Mouse (Mus musculus): ENCODE results near the gene Ptp4a2. TPM values are rescaled to one million over a fixed set of nuclear protein-coding genes. Genes with fewer than 3 reads are reported as not detected.
A peak's percentile ranks its signal among the peaks of the same experiment; 100 is the strongest.
"Not testable (repeated sequence)": the region's sequence is repeated elsewhere in the genome, so short reads cannot be mapped to it uniquely, and the experiment has no call there.

Gene Ptp4a2
- total RNA-seq (2018; cell fraction: chromatin; rRNA removed): 100 to 1,000 TPM in 15 of 26 experiments, 10 to 100 TPM in 11; 46.4 to 227 (median 119) TPM
- 100 to 1,000 TPM; 226 to 449 (median 347) TPM for total RNA-seq (2018; cell fraction: cytosol; rRNA removed)
- 100 to 1,000 TPM; 100 to 894 (median 218) TPM for total RNA-seq (2018; cell fraction: nucleus; rRNA removed)
- 220 to 982 TPM (median 230 TPM) in 3 replicates for polyA plus RNA-seq (2018)

- 3% methylated on average over 30 of the region's 35 CpGs for WGBS (ENCODE audit: missing documents)
- Histone ChIP-seq H3K4me3 (ENCODE audit: inconsistent target) (peak within 1 kb of the TSS; percentile 57), H3K36me3 (ENCODE audit: inconsistent target) (no peaks in the 10 kb centered on the region), H3K27ac (peak within 1 kb of the TSS; percentile 90), H3K79me2 (ENCODE audit: inconsistent target) (peaks cover 15% of the 10 kb centered on the region; the same call in 1 of the 2 replicates)
Measured at GRCm38 (mm10) chr4:129810798-129811604, at the start of gene Ptp4a2. Ptp4a2 (plus strand) TSS chr4:129811219.

- no peak overlapping the region for H3K27ac ChIP-seq
- no peaks in the 10 kb centered on the region for H3K36me3 ChIP-seq (ENCODE audit: inconsistent target)
- WGBS (ENCODE audit: missing documents): 13% methylated on average over 12 of the region's 12 CpGs
- H3K79me2 ChIP-seq (ENCODE audit: inconsistent target): no peaks in the 10 kb centered on the region
- H3K4me3 ChIP-seq (ENCODE audit: inconsistent target): no peak overlapping the region
Measured at GRCm38 (mm10) chr4:129761606-129762005, 49.4 kb upstream of the Ptp4a2 start.

GRCm38 (mm10) chr4:129762496-129762895 lies 48.5 kb upstream of the Ptp4a2 start:
- H3K36me3 ChIP-seq (ENCODE audit: inconsistent target); H3K79me2 ChIP-seq (ENCODE audit: inconsistent target); H3K4me3 ChIP-seq (ENCODE audit: inconsistent target); H3K27ac ChIP-seq: not testable (repeated sequence)
- WGBS (ENCODE audit: missing documents): no CpG with 5 or more reads among the region's 1 CpGs

GRCm38 (mm10) chr4:129765351-129765750 lies 45.7 kb upstream of the Ptp4a2 start:
- Histone ChIP-seq H3K27ac (no peak overlapping the region), H3K79me2 (ENCODE audit: inconsistent target) (no peaks in the 10 kb centered on the region), H3K36me3 (ENCODE audit: inconsistent target) (no peaks in the 10 kb centered on the region), H3K4me3 (ENCODE audit: inconsistent target) (no peak overlapping the region)
- WGBS (ENCODE audit: missing documents): 67% methylated on average over 3 of the region's 3 CpGs

GRCm38 (mm10) chr4:129767782-129768181 lies 43.2 kb upstream of the Ptp4a2 start:
- no peak overlapping the region for H3K27ac ChIP-seq
- H3K4me3 ChIP-seq (ENCODE audit: inconsistent target): no peak overlapping the region
- no peaks in the 10 kb centered on the region for H3K36me3 ChIP-seq (ENCODE audit: inconsistent target)
- 85% methylated on average over 8 of the region's 8 CpGs for WGBS (ENCODE audit: missing documents)
- H3K79me2 ChIP-seq (ENCODE audit: inconsistent target): no peaks in the 10 kb centered on the region

- not testable (repeated sequence) for H3K4me3 ChIP-seq (ENCODE audit: inconsistent target); H3K36me3 ChIP-seq (ENCODE audit: inconsistent target); H3K27ac ChIP-seq; H3K79me2 ChIP-seq (ENCODE audit: inconsistent target)
- 54% methylated on average over 3 of the region's 3 CpGs for WGBS (ENCODE audit: missing documents)
Measured at GRCm38 (mm10) chr4:129768742-129769141, 42.3 kb upstream of the Ptp4a2 start.

GRCm38 (mm10) chr4:129770600-129770999 lies 40.4 kb upstream of the Ptp4a2 start:
- H3K36me3 ChIP-seq (ENCODE audit: inconsistent target): no peaks in the 10 kb centered on the region
- no peak overlapping the region for H3K27ac ChIP-seq
- H3K79me2 ChIP-seq (ENCODE audit: inconsistent target): no peaks in the 10 kb centered on the region
- 34% methylated on average over 6 of the region's 6 CpGs for WGBS (ENCODE audit: missing documents)
- no peak overlapping the region for H3K4me3 ChIP-seq (ENCODE audit: inconsistent target)

GRCm38 (mm10) chr4:129771314-129771671 lies 39.7 kb upstream of the Ptp4a2 start:
- Histone ChIP-seq H3K27ac (no peak overlapping the region), H3K36me3 (ENCODE audit: inconsistent target) (no peaks in the 10 kb centered on the region), H3K79me2 (ENCODE audit: inconsistent target) (no peaks in the 10 kb centered on the region), H3K4me3 (ENCODE audit: inconsistent target) (no peak overlapping the region)
- WGBS (ENCODE audit: missing documents): 24% methylated on average over 7 of the region's 7 CpGs

GRCm38 (mm10) chr4:129771672-129772521 lies 39.1 kb upstream of the Ptp4a2 start:
- WGBS (ENCODE audit: missing documents): 36% methylated on average over 20 of the region's 21 CpGs
- no peaks in the 10 kb centered on the region for H3K79me2 ChIP-seq (ENCODE audit: inconsistent target)
- H3K27ac ChIP-seq: no peak overlapping the region
- no peaks in the 10 kb centered on the region for H3K36me3 ChIP-seq (ENCODE audit: inconsistent target)
- no peak overlapping the region for H3K4me3 ChIP-seq (ENCODE audit: inconsistent target)

- Histone ChIP-seq H3K4me3 (ENCODE audit: inconsistent target) (no peak overlapping the region), H3K27ac (peak overlapping the region; percentile 89), H3K36me3 (ENCODE audit: inconsistent target) (no peaks in the 10 kb centered on the region), H3K79me2 (ENCODE audit: inconsistent target) (peaks cover 2% of the 10 kb centered on the region; the same call in 1 of the 2 replicates)
- WGBS (ENCODE audit: missing documents): 2% methylated on average over 4 of the region's 4 CpGs
Measured at GRCm38 (mm10) chr4:129781881-129782675, 28.9 kb upstream of the Ptp4a2 start.

- 29% methylated on average over 3 of the region's 3 CpGs for WGBS (ENCODE audit: missing documents)
- peak overlapping the region; percentile 89 for H3K27ac ChIP-seq
Measured at GRCm38 (mm10) chr4:129782857-129783331, 28.1 kb upstream of the Ptp4a2 start.

GRCm38 (mm10) chr4:129783506-129783905 lies 27.5 kb upstream of the Ptp4a2 start:
- Histone ChIP-seq H3K27ac (no peak overlapping the region), H3K4me3 (ENCODE audit: inconsistent target) (no peak overlapping the region), H3K79me2 (ENCODE audit: inconsistent target) (peaks cover 11% of the 10 kb centered on the region; the same call in 1 of the 2 replicates), H3K36me3 (ENCODE audit: inconsistent target) (no peaks in the 10 kb centered on the region)
- WGBS (ENCODE audit: missing documents): 93% methylated on average over 5 of the region's 5 CpGs

More at GRCm38 (mm10) chr4:129782857-129783331, 28.1 kb upstream of the Ptp4a2 start:
- Histone ChIP-seq H3K4me3 (ENCODE audit: inconsistent target) (no peak overlapping the region), H3K79me2 (ENCODE audit: inconsistent target) (peaks cover 10% of the 10 kb centered on the region; the same call in 1 of the 2 replicates), H3K36me3 (ENCODE audit: inconsistent target) (no peaks in the 10 kb centered on the region)

GRCm38 (mm10) chr4:129785178-129785577 lies 25.8 kb upstream of the Ptp4a2 start:
- Histone ChIP-seq H3K4me3 (ENCODE audit: inconsistent target) (no peak overlapping the region), H3K36me3 (ENCODE audit: inconsistent target) (no peaks in the 10 kb centered on the region), H3K27ac (no peak overlapping the region), H3K79me2 (ENCODE audit: inconsistent target) (peaks cover 11% of the 10 kb centered on the region; the same call in 1 of the 2 replicates)
- WGBS (ENCODE audit: missing documents): 4% methylated on average over 4 of the region's 4 CpGs

- 6% methylated on average over 6 of the region's 8 CpGs for WGBS (ENCODE audit: missing documents)
- peaks cover 11% of the 10 kb centered on the region; the same call in 1 of the 2 replicates for H3K79me2 ChIP-seq (ENCODE audit: inconsistent target)
- H3K36me3 ChIP-seq (ENCODE audit: inconsistent target): no peaks in the 10 kb centered on the region
- H3K4me3 ChIP-seq (ENCODE audit: inconsistent target): no peak overlapping the region
- peak overlapping the region; percentile 97 for H3K27ac ChIP-seq
Measured at GRCm38 (mm10) chr4:129788693-129789092, 22.3 kb upstream of the Ptp4a2 start.
